Mouse (Mus musculus) midbrain, embryonic 15.5 days (tissue): ENCODE data around the gene Nlrc5. TPM values are rescaled to one million over a fixed set of nuclear protein-coding genes. Genes with fewer than 3 reads are reported as not detected.

Experiments used
- ATAC-seq: fragments of 200-750 bp; cut with Nextera tagmentation; replicated peaks from 2 replicates; pipeline ENCODE4 v1.8.0; 2017; ENCODE audit warnings: moderate TSS enrichment
- H3K27ac ChIP-seq: fragments of 300-500 bp; sonication (generic); 2 replicates; pipeline ENCODE4 v1.5.1; 2015; ENCODE audit warnings: mild to moderate bottlenecking, inconsistent platforms
- H3K27me3 ChIP-seq: fragments of 300-500 bp; sonication (generic); replicated peaks from 2 replicates; pipeline ENCODE4 v1.6.1; 2015; ENCODE audit warnings: inconsistent platforms
- H3K36me3 ChIP-seq: fragments of 300-500 bp; sonication (generic); replicated peaks from 2 replicates; pipeline ENCODE4 v1.6.1; 2015; ENCODE audit warnings: inconsistent platforms
- H3K4me1 ChIP-seq: fragments of 300-500 bp; sonication (generic); 2 replicates; pipeline ENCODE4 v1.6.1; 2015; ENCODE audit warnings: inconsistent platforms
- H3K4me2 ChIP-seq: fragments of 300-500 bp; sonication (generic); 2 replicates; pipeline ENCODE4 v1.6.1; 2015; ENCODE audit warnings: inconsistent platforms, mild to moderate bottlenecking, moderate library complexity
- H3K4me3 ChIP-seq: fragments of 300-500 bp; sonication (generic); 2 replicates; pipeline ENCODE4 v1.5.1; 2015; ENCODE audit warnings: mild to moderate bottlenecking, inconsistent platforms
- H3K9ac ChIP-seq: fragments of 300-500 bp; sonication (generic); 2 replicates; pipeline ENCODE4 v1.6.1; 2015; ENCODE audit warnings: mild to moderate bottlenecking, inconsistent platforms
- H3K9me3 ChIP-seq: fragments of 300-500 bp; sonication (generic); 2 replicates; pipeline ENCODE4 v1.6.1; 2016; ENCODE audit warnings: inconsistent platforms
- WGBS: fragments of 180-500 bp; shearing (Covaris S2); methylation state at CpG from one replicate; pipeline ENCODE4 v1.1.7; 2015; ENCODE audit warnings: mixed read lengths; 5-methylcytosine and 5-hydroxymethylcytosine counted together
- polyA plus RNA-seq: library from polyadenylated mRNA; unstranded; fragments of >200 nt; fragmentation: Nextera tagmentation; extraction: Ambion mirVana; gene quantifications from 2 replicates; pipeline ENCODE4 v1.2.1, GENCODE M21; 2015

The Nlrc5 gene
- polyA plus RNA-seq, 1 experiment from 2014 or later: 0.45 TPM

DNA sequence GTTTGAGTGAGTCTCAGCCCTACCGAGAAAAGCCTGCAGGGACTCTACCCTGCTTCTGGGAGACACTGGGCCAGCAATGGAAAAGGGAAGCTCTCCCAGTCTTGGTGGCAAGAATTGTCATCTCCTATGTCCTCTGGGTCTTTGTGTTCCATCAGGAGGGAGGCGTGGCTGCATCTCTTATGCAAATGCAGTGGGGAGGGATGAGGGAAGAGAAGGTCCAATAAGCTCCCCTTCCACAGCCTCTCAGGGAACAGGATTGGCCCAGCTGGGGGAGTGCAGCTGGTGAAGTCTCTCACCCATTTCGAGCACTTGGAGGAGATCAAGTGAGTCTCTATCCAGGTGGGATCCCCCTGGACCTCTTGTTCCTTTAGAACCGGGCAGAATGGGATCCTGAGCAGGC, 87.3 kb downstream of the Nlrc5 start:
- Histone ChIP-seq H3K4me3 (no peak overlapping the region), H3K27ac (no peak overlapping the region), H3K4me2 (no peak overlapping the region), H3K27me3 (no peaks in the 10 kb centered on the region), H3K9ac (no peak overlapping the region), H3K36me3 (no peaks in the 10 kb centered on the region), H3K4me1 (no peaks in the 10 kb centered on the region), H3K9me3 (no peaks in the 10 kb centered on the region)
- ATAC-seq: no peak
- 64% methylated on average over 4 of the region's 4 CpGs for WGBS

DNA sequence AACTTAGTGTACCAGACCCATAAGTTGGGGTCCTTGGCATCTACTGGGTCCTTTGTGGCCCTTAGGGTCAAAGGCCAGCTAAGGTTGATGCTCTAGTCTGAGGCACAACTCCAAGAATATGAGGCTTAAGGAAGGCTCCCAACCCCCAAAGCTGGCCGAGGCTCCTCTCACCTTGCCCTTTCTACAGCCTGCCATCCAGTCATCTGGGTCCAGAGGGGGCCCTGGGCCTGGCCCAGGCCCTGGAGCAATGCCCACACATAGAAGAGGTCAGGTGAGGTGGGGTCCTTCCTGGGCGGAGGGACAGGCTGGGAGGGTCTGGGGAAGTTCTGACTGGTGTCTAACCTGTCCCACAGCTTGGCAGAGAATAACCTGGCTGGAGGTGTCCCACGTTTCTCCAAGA, 88.3 kb downstream of the Nlrc5 start:
- Histone ChIP-seq H3K9ac (no peak overlapping the region), H3K36me3 (no peaks in the 10 kb centered on the region), H3K4me1 (no peaks in the 10 kb centered on the region), H3K4me3 (no peak overlapping the region), H3K4me2 (no peak overlapping the region), H3K27ac (no peak overlapping the region), H3K27me3 (no peaks in the 10 kb centered on the region), H3K9me3 (no peaks in the 10 kb centered on the region)
- 80% methylated on average over 3 of the region's 3 CpGs for WGBS
- no peak for ATAC-seq

DNA sequence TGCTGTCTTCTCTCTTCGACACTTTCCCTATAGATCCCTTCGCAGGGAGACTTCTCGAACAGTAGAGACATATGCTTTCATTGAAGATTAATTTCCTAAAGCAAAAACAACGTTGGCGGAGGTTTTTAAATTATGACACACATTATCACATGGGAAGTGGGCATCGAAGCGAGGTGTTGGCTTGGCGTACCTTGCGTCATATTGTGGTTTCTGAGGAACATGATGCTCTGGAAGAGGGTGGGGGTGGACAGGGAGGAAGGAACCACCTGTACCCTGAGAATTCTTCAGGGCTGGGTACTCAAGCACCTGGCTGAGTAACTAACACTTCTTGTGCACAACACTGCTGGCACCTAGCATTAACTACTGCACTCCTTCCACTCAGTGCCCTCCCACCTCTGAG, 90.4 kb downstream of the Nlrc5 start:
- H3K9me3 ChIP-seq: no peaks in the 10 kb centered on the region
- no peak overlapping the region for H3K27ac ChIP-seq
- H3K4me1 ChIP-seq: no peaks in the 10 kb centered on the region
- no peak overlapping the region for H3K4me3 ChIP-seq
- no peaks in the 10 kb centered on the region for H3K27me3 ChIP-seq
- H3K4me2 ChIP-seq: no peak overlapping the region
- no peaks in the 10 kb centered on the region for H3K36me3 ChIP-seq
- no peak for ATAC-seq
- WGBS: 89% methylated on average over 9 of the region's 9 CpGs
- H3K9ac ChIP-seq: no peak overlapping the region

DNA sequence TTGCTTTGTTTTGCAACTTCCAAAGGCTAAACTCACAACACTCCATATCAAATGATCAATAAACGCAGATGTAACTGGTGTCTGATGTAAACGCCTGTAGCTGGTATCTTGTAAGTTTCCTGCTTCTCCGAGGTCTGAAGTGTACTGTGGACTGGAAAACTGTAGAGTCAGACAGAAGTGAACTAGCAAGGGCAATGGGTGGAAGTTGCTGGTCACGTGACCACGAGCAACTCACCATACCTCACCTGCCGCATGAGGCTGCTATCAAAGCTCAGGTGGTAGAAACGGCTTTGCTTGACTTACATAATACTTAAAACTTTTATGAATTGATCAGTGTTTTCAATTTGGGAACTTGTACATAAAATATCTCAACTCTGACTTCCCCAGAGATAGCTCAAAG, 93.0 kb downstream of the Nlrc5 start:
- WGBS: 84% methylated on average over 7 of the region's 7 CpGs
- H3K4me2 ChIP-seq: no peak overlapping the region
- H3K4me3 ChIP-seq: no peak overlapping the region
- no peaks in the 10 kb centered on the region for H3K27me3 ChIP-seq
- H3K9ac ChIP-seq: no peak overlapping the region
- H3K9me3 ChIP-seq: no peaks in the 10 kb centered on the region
- no peak overlapping the region for H3K27ac ChIP-seq
- no peaks in the 10 kb centered on the region for H3K36me3 ChIP-seq
- H3K4me1 ChIP-seq: peaks cover 5% of the 10 kb centered on the region
- ATAC-seq: no peak

DNA sequence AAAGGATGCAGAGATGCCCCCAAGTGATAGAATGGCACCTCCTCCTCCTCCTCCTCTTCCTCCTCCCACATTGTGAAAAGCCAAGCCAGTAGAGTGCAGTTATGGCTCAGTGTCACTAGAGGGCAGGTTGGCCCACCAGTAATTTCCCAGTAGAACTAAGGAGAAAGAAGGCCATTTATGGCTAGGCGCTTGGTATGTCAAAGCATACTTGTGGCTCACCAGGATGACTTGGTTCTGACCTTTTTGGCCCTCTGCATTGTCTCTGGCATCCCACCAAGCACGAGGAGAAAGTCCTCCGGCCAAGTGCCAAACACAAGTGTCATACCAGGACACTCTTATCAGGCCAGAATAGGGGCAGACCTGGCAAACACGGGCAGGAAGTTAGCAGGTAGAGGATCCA, 94.1 kb downstream of the Nlrc5 start:
- WGBS: 37% methylated on average over 4 of the region's 4 CpGs
- Histone ChIP-seq H3K4me3 (no peak overlapping the region), H3K27me3 (peaks cover 2% of the 10 kb centered on the region; the same call in 1 of the 2 replicates), H3K4me2 (no peak overlapping the region), H3K9ac (no peak overlapping the region), H3K4me1 (peaks cover 14% of the 10 kb centered on the region), H3K27ac (no peak overlapping the region), H3K9me3 (no peaks in the 10 kb centered on the region), H3K36me3 (no peaks in the 10 kb centered on the region)
- ATAC-seq: 0 out of 2 replicates have a peak, but pooled peaks have one; percentile 13

DNA sequence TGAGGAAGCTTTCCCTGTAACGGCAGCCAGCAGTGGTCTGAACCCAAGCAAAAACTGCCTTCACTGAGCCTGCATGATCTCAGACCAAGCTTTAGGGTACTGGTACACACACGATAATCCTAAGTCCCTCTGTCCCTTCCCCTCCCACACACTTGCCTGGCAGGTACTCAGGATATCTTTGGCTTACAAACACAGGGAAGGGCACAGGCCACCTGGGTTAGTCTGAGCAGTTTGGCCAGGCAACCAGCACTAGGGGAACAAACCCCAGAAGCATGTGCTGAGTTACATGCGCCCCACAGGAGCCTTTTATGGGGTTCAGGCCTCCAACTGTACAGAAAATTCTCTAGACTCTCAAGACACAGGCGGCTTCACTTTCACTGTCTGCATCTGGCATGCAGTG, 95.7 kb downstream of the Nlrc5 start:
- Histone ChIP-seq H3K9ac (no peak overlapping the region), H3K36me3 (no peaks in the 10 kb centered on the region), H3K27me3 (peaks cover 12% of the 10 kb centered on the region), H3K4me2 (no peak overlapping the region), H3K9me3 (no peaks in the 10 kb centered on the region), H3K4me1 (peaks cover 20% of the 10 kb centered on the region), H3K27ac (no peak overlapping the region), H3K4me3 (no peak overlapping the region)
- WGBS: 77% methylated on average over 4 of the region's 4 CpGs
- no peak for ATAC-seq

DNA sequence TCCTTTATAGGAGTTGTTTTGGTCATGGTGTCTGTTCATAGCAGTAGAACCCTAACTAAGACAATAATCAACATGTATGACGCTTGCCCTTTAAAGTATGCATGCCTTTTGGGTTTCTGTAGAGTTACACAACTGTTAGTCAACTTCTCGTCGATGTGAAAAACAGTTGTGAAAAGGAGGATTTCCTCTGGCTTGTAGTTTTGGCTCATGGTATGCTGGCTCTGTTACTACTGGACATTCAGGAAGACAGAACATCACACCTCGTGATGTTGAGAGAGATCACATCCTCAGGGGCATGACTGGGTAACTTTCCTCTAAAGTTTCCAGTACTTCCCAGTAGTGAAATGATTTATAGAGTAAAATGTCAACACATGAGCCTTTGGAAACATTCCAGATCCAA, 96.5 kb downstream of the Nlrc5 start:
- H3K9me3 ChIP-seq: no peaks in the 10 kb centered on the region
- no peak overlapping the region for H3K4me2 ChIP-seq
- no peaks in the 10 kb centered on the region for H3K36me3 ChIP-seq
- 93% methylated on average over 4 of the region's 4 CpGs for WGBS
- peaks cover 20% of the 10 kb centered on the region for H3K4me1 ChIP-seq
- H3K27me3 ChIP-seq: peaks cover 12% of the 10 kb centered on the region
- no peak overlapping the region for H3K27ac ChIP-seq
- H3K4me3 ChIP-seq: no peak overlapping the region
- H3K9ac ChIP-seq: no peak overlapping the region
- no peak for ATAC-seq

DNA sequence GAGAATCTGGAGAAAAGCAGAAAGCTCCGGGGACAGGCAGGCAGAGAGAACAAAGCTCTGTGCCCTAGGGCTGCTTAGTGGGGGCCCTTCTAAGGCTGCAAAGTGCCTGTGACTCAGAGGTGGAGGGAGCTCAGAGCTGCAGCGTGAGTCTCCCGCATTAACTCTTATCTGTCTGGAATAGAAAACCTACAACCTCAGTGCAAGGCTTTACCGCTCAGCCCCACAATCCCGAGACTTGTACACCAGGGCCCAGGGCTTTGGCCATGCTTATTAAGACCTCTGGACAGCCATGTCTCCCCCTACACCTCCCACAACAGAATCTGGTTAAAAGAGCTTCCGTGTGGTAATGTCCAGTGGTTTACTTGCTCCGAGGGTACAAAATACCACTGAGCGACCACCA, 97.8 kb downstream of the Nlrc5 start:
- H3K4me2 ChIP-seq: peak overlapping the region; percentile 97
- H3K9me3 ChIP-seq: no peaks in the 10 kb centered on the region
- H3K4me3 ChIP-seq: peak overlapping the region; percentile 56
- H3K27me3 ChIP-seq: peaks cover 12% of the 10 kb centered on the region
- peak overlapping the region; percentile 16 for H3K27ac ChIP-seq
- peaks cover 20% of the 10 kb centered on the region for H3K4me1 ChIP-seq
- 0 out of 2 replicates have a peak overlapping the region, but pooled peaks have one; percentile 58 for H3K9ac ChIP-seq
- H3K36me3 ChIP-seq: no peaks in the 10 kb centered on the region
- WGBS: 2% methylated on average over 8 of the region's 8 CpGs
- peak; percentile 43; the same call in 1 of the 2 replicates for ATAC-seq

DNA sequence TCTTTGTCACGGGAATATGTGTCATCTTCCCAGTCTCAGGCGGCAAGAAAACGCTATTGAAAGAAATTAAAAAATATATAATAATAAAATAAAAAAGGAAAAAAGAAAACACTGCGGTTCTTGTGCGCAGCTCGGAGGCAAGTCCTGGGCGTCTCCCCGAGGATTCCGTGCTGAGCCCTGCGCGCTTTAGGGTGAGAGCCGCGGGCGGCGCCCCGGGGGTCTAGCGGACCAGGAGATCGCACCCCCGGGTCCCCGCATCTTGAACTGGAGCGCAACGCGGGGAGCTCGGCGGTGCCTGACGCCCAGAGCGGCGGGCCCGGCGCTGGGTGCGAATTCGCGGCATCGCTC, 98.3 kb downstream of the Nlrc5 start:
- Histone ChIP-seq H3K4me2 (peak overlapping the region; percentile 97), H3K4me1 (peaks cover 20% of the 10 kb centered on the region), H3K9ac (peak overlapping the region; percentile 58), H3K27me3 (peaks cover 12% of the 10 kb centered on the region), H3K4me3 (peak overlapping the region; percentile 56), H3K27ac (peak overlapping the region; percentile 68), H3K9me3 (no peaks in the 10 kb centered on the region), H3K36me3 (no peaks in the 10 kb centered on the region)
- ATAC-seq: no peak
- WGBS: under 1% methylated on average over 34 of the region's 34 CpGs

DNA sequence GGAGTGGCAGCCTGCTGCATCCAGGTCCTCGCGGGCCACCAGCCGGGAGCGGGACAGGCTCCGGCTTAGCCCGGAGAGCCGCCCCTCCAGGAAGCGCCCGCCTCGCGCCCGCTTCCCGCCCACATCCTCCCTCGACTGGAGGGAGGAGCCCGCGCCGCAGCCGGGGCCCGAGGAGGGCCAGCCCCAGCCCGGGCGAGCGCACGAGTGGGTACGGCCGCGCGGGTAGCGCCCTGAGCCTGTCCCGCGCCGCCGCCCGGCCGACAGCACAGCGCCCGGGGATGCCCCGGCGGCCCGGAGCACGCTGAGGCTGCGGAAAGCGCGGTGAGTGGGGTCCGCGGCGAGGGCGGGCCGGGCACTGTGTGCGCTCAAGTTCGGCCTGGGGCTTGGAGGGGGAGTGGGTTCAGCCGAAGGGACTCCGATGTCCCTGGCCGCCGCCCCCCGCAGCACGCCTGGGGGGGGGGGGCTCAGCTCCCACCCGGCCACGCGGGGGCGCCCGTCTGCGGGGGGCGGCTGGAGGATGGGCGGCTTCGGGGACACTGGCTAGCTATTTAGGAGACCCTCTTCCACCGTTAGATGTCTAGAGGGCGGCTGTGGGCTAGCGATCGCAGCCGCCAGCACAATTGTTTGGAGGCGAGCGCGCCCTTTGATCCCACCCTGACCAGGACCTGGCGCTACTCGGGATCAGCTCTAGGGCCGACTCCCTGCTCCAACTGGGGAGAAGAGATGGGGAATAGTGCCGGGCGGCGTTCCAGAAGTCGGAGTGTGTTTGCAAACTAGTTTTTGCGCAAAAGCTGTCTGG, 98.9 kb downstream of the Nlrc5 start, which contains the start of gene Cpne2:
TSS of gene Cpne2 (plus strand) at position 118 of the 799 bp plus-strand sequence.
- Histone ChIP-seq H3K9me3 (no peaks in the 10 kb centered on the region), H3K27ac (peak within 1 kb of the TSS; percentile 68), H3K36me3 (no peaks in the 10 kb centered on the region), H3K27me3 (peaks cover 12% of the 10 kb centered on the region), H3K4me3 (peak within 1 kb of the TSS; percentile 56), H3K4me1 (peaks cover 20% of the 10 kb centered on the region), H3K4me2 (peak within 1 kb of the TSS; percentile 97), H3K9ac (peak within 1 kb of the TSS; percentile 58)
- peak; percentile 80 for ATAC-seq
- WGBS: under 1% methylated on average over 60 of the region's 81 CpGs

DNA sequence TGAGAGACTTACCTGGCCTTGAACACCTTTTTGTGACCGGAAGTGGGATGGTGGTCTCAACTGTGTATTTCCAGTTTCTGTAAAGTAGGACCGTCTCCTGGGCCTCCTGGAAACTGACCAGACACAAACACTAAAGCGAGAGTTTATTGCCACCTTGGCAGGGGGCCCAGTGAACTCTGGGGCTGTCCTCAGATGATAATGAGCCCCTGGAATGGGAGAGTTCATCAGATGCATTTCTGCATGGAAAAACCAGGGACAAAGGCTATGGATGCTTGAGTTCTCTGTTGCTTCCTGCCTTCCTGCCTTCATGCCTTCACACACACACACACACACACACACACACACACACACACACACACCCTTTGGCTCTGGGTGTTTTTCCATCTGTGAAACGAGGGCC, 100.5 kb downstream of the Nlrc5 start:
- Histone ChIP-seq H3K27me3 (peaks cover 12% of the 10 kb centered on the region), H3K9me3 (no peaks in the 10 kb centered on the region), H3K27ac (no peak overlapping the region), H3K9ac (no peak overlapping the region), H3K4me2 (peak overlapping the region; percentile 97; the same call in 1 of the 2 replicates), H3K36me3 (no peaks in the 10 kb centered on the region), H3K4me3 (no peak overlapping the region), H3K4me1 (peaks cover 20% of the 10 kb centered on the region)
- ATAC-seq: no peak
- 44% methylated on average over 4 of the region's 4 CpGs for WGBS

DNA sequence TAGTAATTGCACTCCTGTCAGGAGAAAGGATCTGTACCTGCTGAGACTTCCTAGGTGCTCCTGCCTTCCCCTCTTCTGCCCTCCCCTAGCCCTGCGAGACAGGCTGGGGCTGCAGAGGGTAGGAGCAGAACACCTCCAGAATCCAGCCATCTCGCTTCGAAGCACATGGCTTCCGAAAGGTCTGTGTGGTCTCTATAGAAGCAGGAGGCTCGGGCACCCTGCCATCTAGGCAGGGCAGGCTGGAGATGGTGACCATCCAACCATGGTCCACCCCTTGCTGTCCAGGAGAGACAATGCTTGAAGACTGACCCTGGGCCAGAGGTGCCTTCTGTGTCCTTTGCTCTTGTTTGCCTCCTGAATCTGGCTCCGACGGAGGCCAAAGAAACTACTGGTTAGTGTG, 101.5 kb downstream of the Nlrc5 start:
- 65% methylated on average over 7 of the region's 7 CpGs for WGBS
- peaks cover 20% of the 10 kb centered on the region for H3K4me1 ChIP-seq
- H3K36me3 ChIP-seq: no peaks in the 10 kb centered on the region
- peaks cover 12% of the 10 kb centered on the region for H3K27me3 ChIP-seq
- ATAC-seq: no peak
- H3K4me3 ChIP-seq: no peak overlapping the region
- H3K27ac ChIP-seq: no peak overlapping the region
- H3K9me3 ChIP-seq: no peaks in the 10 kb centered on the region
- no peak overlapping the region for H3K4me2 ChIP-seq
- H3K9ac ChIP-seq: no peak overlapping the region

DNA sequence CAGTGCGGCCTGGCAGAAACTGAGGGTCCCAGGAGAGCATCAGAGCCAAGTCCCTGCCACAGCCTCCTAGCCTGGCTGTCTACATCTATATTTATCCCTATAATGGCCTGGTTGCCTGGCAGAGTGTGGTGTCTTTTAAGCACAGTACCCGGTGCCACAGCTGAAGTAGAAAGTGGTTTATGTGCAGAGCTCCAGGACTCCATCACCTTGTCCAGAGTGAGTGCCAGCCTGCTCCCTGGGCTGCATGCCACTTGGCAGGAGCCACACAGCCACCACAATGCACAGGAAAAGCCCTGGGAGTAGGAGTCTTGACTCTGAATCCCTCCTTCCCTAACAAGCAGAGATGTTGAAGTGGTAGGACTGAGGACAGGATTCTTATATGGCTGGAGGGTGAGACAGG, 103.3 kb downstream of the Nlrc5 start:
- H3K4me1 ChIP-seq: peaks cover 15% of the 10 kb centered on the region
- ATAC-seq: no peak
- H3K4me3 ChIP-seq: no peak overlapping the region
- WGBS: 75% methylated on average over 2 of the region's 2 CpGs
- H3K9me3 ChIP-seq: no peaks in the 10 kb centered on the region
- H3K36me3 ChIP-seq: no peaks in the 10 kb centered on the region
- H3K4me2 ChIP-seq: no peak overlapping the region
- H3K9ac ChIP-seq: no peak overlapping the region
- peaks cover 12% of the 10 kb centered on the region for H3K27me3 ChIP-seq
- H3K27ac ChIP-seq: no peak overlapping the region
